24 mouse cellular contexts compared by ENCODE assay signal in genomic region chr11:17522220-17522919, GRCm38 (mm10).
DNase-seq lines count a peak whose midpoint lies in the region; ATAC-seq and TF ChIP-seq lines count a peak whose summit lies in the region.
"Had no signal": no experiment of that assay in that cellular context is flagged by ENCODE, and none has a peak within 500 bp of the region (broad histone marks: within the 10 kb centered on the region; RNA-seq: fewer than 3 reads in every experiment).

No protein-coding gene starts in this region.

- TF ChIP-seq CTCF in kidney, postnatal 0 days (IDR thresholded peaks at IDR 0.05; ENCODE audit: low read depth): no peak

- H3K27me3 ChIP-seq in kidney, postnatal 0 days (ENCODE audit: insufficient read depth, low read length): no peaks in the 10 kb centered on the region
- no peaks in the 10 kb centered on the region for H3K27me3 ChIP-seq in neural tube, embryonic 11.5 days (ENCODE audit: control insufficient read depth, insufficient read depth, low read length)
- H3K27me3 ChIP-seq in neural tube, embryonic 15.5 days (replicated peaks): no peaks in the 10 kb centered on the region
- H3K27me3 ChIP-seq in limb, embryonic 12.5 days: peaks cover 4% of the 10 kb centered on the region; the same call in 1 of the 2 replicates
- H3K27me3 ChIP-seq: forebrain, embryonic 13.5 days; heart, embryonic 15.5 days; lung, embryonic 15.5 days; megakaryocyte, embryonic 14.5 days; midbrain, embryonic 13.5 days had no signal

- no peak overlapping the region for H3K4me3 ChIP-seq in kidney, postnatal 0 days (replicated peaks; ENCODE audit: low read depth, low read length)
- H3K4me3 ChIP-seq in neural tube, embryonic 11.5 days (ENCODE audit: low read depth, low read length): no peak overlapping the region
- no peak overlapping the region for H3K4me3 ChIP-seq in neural tube, embryonic 15.5 days (replicated peaks)
- no peak overlapping the region for H3K4me3 ChIP-seq in limb, embryonic 12.5 days (replicated peaks)
- H3K4me3 ChIP-seq: forebrain, embryonic 13.5 days; heart, embryonic 10.5 days; heart, embryonic 15.5 days; lung, embryonic 15.5 days; megakaryocyte, embryonic 14.5 days; midbrain, embryonic 13.5 days had no signal

- no peaks in the 10 kb centered on the region for H3K36me3 ChIP-seq in kidney, postnatal 0 days (ENCODE audit: insufficient read depth, low read length)
- H3K36me3 ChIP-seq in neural tube, embryonic 11.5 days (ENCODE audit: control insufficient read depth, insufficient read depth, low read length): no peaks in the 10 kb centered on the region
- H3K36me3 ChIP-seq in neural tube, embryonic 15.5 days: no peaks in the 10 kb centered on the region
- H3K36me3 ChIP-seq in limb, embryonic 12.5 days: no peaks in the 10 kb centered on the region
- H3K36me3 ChIP-seq: heart, embryonic 10.5 days; heart, embryonic 15.5 days; lung, embryonic 15.5 days; midbrain, embryonic 13.5 days had no signal

- H3K27ac ChIP-seq in kidney, postnatal 0 days: no peak overlapping the region
- no peak overlapping the region for H3K27ac ChIP-seq in neural tube, embryonic 11.5 days (ENCODE audit: low read depth, low read length)
- no peak overlapping the region for H3K27ac ChIP-seq in neural tube, embryonic 15.5 days (replicated peaks)
- H3K27ac ChIP-seq in limb, embryonic 12.5 days: no peak overlapping the region
- H3K27ac ChIP-seq: forebrain, embryonic 13.5 days; heart, embryonic 10.5 days; heart, embryonic 15.5 days; hindbrain, postnatal 0 days; liver, embryonic 14.5 days; lung, embryonic 15.5 days; midbrain, embryonic 13.5 days had no signal

- H3K4me2 ChIP-seq in kidney, postnatal 0 days (ENCODE audit: low read length): no peak overlapping the region
- no peak overlapping the region for H3K4me2 ChIP-seq in neural tube, embryonic 11.5 days (ENCODE audit: low read depth)
- H3K4me2 ChIP-seq in neural tube, embryonic 15.5 days: no peak overlapping the region
- H3K4me2 ChIP-seq in limb, embryonic 12.5 days: no peak overlapping the region
- H3K4me2 ChIP-seq: forebrain, embryonic 13.5 days; heart, embryonic 15.5 days; lung, embryonic 15.5 days; midbrain, embryonic 13.5 days had no signal

- no peaks in the 10 kb centered on the region for H3K9me3 ChIP-seq in kidney, postnatal 0 days (replicated peaks; ENCODE audit: low read length)
- no peaks in the 10 kb centered on the region for H3K9me3 ChIP-seq in neural tube, embryonic 11.5 days (ENCODE audit: control insufficient read depth, low read length)
- H3K9me3 ChIP-seq in neural tube, embryonic 15.5 days (replicated peaks): no peaks in the 10 kb centered on the region
- no peaks in the 10 kb centered on the region for H3K9me3 ChIP-seq in limb, embryonic 12.5 days
- H3K9me3 ChIP-seq: forebrain, embryonic 13.5 days; heart, embryonic 10.5 days; heart, embryonic 15.5 days; lung, embryonic 15.5 days; midbrain, embryonic 13.5 days had no signal

- no peak overlapping the region for H3K9ac ChIP-seq in kidney, postnatal 0 days (ENCODE audit: low read depth, low read length)
- H3K9ac ChIP-seq in neural tube, embryonic 11.5 days (ENCODE audit: low read length): no peak overlapping the region
- H3K9ac ChIP-seq in neural tube, embryonic 15.5 days (replicated peaks): no peak overlapping the region
- H3K9ac ChIP-seq in limb, embryonic 12.5 days (replicated peaks): no peak overlapping the region
- H3K9ac ChIP-seq: forebrain, embryonic 13.5 days; heart, embryonic 15.5 days; liver, embryonic 14.5 days; lung, embryonic 15.5 days; midbrain, embryonic 13.5 days had no signal

- no peaks in the 10 kb centered on the region for H3K4me1 ChIP-seq in kidney, postnatal 0 days (replicated peaks; ENCODE audit: insufficient read depth, low read length)
- H3K4me1 ChIP-seq in neural tube, embryonic 11.5 days (ENCODE audit: control insufficient read depth, insufficient read depth, low read length): peaks cover 3% of the 10 kb centered on the region; the same call in 1 of the 2 replicates
- no peaks in the 10 kb centered on the region for H3K4me1 ChIP-seq in neural tube, embryonic 15.5 days
- peaks cover 20% of the 10 kb centered on the region for H3K4me1 ChIP-seq in limb, embryonic 12.5 days (replicated peaks)
- H3K4me1 ChIP-seq: forebrain, embryonic 13.5 days; heart, embryonic 15.5 days; lung, embryonic 15.5 days; megakaryocyte, embryonic 14.5 days had no signal

- peak; percentile 46 for DNase-seq in kidney, postnatal 0 days (ENCODE audit: low spot score)
- no peak for DNase-seq in kidney, postnatal 4 days
- no peak for DNase-seq in neural tube, embryonic 11.5 days (ENCODE audit: low spot score)
- DNase-seq in gastrocnemius, postnatal 10 days: no peak
- DNase-seq in heart, adult 11 months: no peak
- DNase-seq: adrenal gland, adult 8-10 months; cerebellum, adult 8-10 months; cerebellum, postnatal 36 days; gastrocnemius, postnatal 14 days; liver; lung, postnatal 4 days; thymus, postnatal 4 days had no signal

- 48% methylated on average over 12 of the region's 12 CpGs for WGBS in kidney, postnatal 0 days
- WGBS in neural tube, embryonic 11.5 days: 63% methylated on average over 12 of the region's 12 CpGs
- 60% methylated on average over 12 of the region's 12 CpGs for WGBS in neural tube, embryonic 15.5 days
- 44% methylated on average over 12 of the region's 12 CpGs for WGBS in limb, embryonic 12.5 days

- ATAC-seq in kidney, postnatal 0 days (replicated peaks; ENCODE audit: low FRiP score, low read depth): no peak; the same call in 1 of the 2 replicates
- peak; percentile 62 for ATAC-seq in neural tube, embryonic 11.5 days (ENCODE audit: insufficient read depth, low FRiP score, low TSS enrichment)
- no peak for ATAC-seq in neural tube, embryonic 15.5 days (ENCODE audit: low FRiP score)
- peak; percentile 88 for ATAC-seq in limb, embryonic 12.5 days (ENCODE audit: insufficient number of reproducible peaks, insufficient read depth, low FRiP score, low TSS enrichment, low read depth)
- ATAC-seq: CD4-positive, CD25-positive, alpha-beta regulatory T cell, adult 4 months; forebrain, embryonic 13.5 days; hindbrain, postnatal 0 days; intestine, embryonic 16.5 days; midbrain, embryonic 13.5 days had no signal

Comparison
In these comparisons a context has a peak if more than half of its experiments do, and no peak if none do; other contexts are left out.
1. ATAC-seq: peak in neural tube, embryonic 11.5 days (single experiment) and limb, embryonic 12.5 days (single experiment); none in kidney, postnatal 0 days (single experiment) and neural tube, embryonic 15.5 days (single experiment).